ENCODE assay signal across 8 mouse cellular contexts in genomic region chr13:84349001-84349720, GRCm38 (mm10).
DNase-seq lines count a peak whose midpoint lies in the region; ATAC-seq and TF ChIP-seq lines count a peak whose summit lies in the region.

No protein-coding gene starts in this region.

- no peak for TF ChIP-seq CTCF in cortical plate, adult 2 months (IDR thresholded peaks at IDR 0.05; ENCODE audit: extremely low read depth, insufficient read depth, low read length)

- peak overlapping the region; percentile 57 for H3K4me3 ChIP-seq in cortical plate, adult 2 months (ENCODE audit: insufficient read depth, low read length)
- peak overlapping the region; percentile 44 to 52 for H3K4me3 ChIP-seq in heart, embryonic 14.5 days (ENCODE audit: control insufficient read depth in 1 of 2, insufficient read depth in 1 of 2, low read depth in 1 of 2, low read length in 2 of 2)
- H3K4me3 ChIP-seq in liver, embryonic 13.5 days (replicated peaks) = peak overlapping the region; percentile 41
- H3K4me3 ChIP-seq in neural tube, embryonic 14.5 days (ENCODE audit: low read depth, low read length) = peak overlapping the region; percentile 52

- peak overlapping the region; percentile 96 for H3K27ac ChIP-seq in cortical plate, adult 2 months (ENCODE audit: insufficient read depth, low read length)
- peak overlapping the region; percentile 60 to 69 for H3K27ac ChIP-seq in heart, embryonic 14.5 days (replicated peaks in 1 of 2; ENCODE audit: control insufficient read depth in 1 of 2, insufficient read depth in 1 of 2, low read depth in 2 of 2, low read length in 2 of 2)
- H3K27ac ChIP-seq in liver, embryonic 13.5 days = no peak overlapping the region
- H3K27ac ChIP-seq in neural tube, embryonic 14.5 days (ENCODE audit: low read depth, low read length) = peak overlapping the region; percentile 100

- H3K36me3 ChIP-seq in heart, embryonic 14.5 days (ENCODE audit: control insufficient read depth, insufficient read depth, low read length) = no peaks in the 10 kb centered on the region
- no peaks in the 10 kb centered on the region for H3K36me3 ChIP-seq in liver, embryonic 13.5 days
- H3K36me3 ChIP-seq in neural tube, embryonic 14.5 days (ENCODE audit: control insufficient read depth, insufficient read depth, low read length) = no peaks in the 10 kb centered on the region

- H3K27me3 ChIP-seq in heart, embryonic 14.5 days (ENCODE audit: control insufficient read depth, insufficient read depth, low read length) = peaks cover 31% of the 10 kb centered on the region
- peaks cover 62% of the 10 kb centered on the region for H3K27me3 ChIP-seq in liver, embryonic 13.5 days
- no peaks in the 10 kb centered on the region for H3K27me3 ChIP-seq in neural tube, embryonic 14.5 days (ENCODE audit: control insufficient read depth, insufficient read depth, low read length)

- peak; percentile 9 for DNase-seq in ovary, postnatal 36 days (ENCODE audit: low spot score)
- no peak for DNase-seq in ovary, adult 18-20 months (ENCODE audit: low spot score)
- DNase-seq in kidney, postnatal 25 days = peak; percentile 38 to 55
- no peak for DNase-seq in liver, embryonic 13.5 days
- DNase-seq in gastrocnemius, adult 8-10 months (ENCODE audit: low spot score in 2 of 2) = no peak

- under 1% methylated on average over 23 of the region's 23 CpGs for WGBS in heart, embryonic 14.5 days
- WGBS in liver, embryonic 13.5 days (ENCODE audit: insufficient replicate concordance) = under 1% methylated on average over 23 of the region's 23 CpGs
- under 1% methylated on average over 23 of the region's 23 CpGs for WGBS in neural tube, embryonic 14.5 days

- H3K4me2 ChIP-seq in heart, embryonic 14.5 days (ENCODE audit: low read length) = peak overlapping the region; percentile 89
- peak overlapping the region; percentile 63 for H3K4me2 ChIP-seq in liver, embryonic 13.5 days
- H3K4me2 ChIP-seq in neural tube, embryonic 14.5 days (ENCODE audit: low read depth, low read length) = peak overlapping the region; percentile 97

- H3K4me1 ChIP-seq in cortical plate, adult 2 months (ENCODE audit: control insufficient read depth, insufficient read depth, low read length) = peaks cover 6% of the 10 kb centered on the region; the same call in 1 of the 2 replicates
- peaks cover 4 to 10% of the 10 kb centered on the region in 2 experiments; a peak in 3 of 4 replicates for H3K4me1 ChIP-seq in heart, embryonic 14.5 days (ENCODE audit: control insufficient read depth in 2 of 2, insufficient read depth in 2 of 2, low read length in 2 of 2)
- no peaks in the 10 kb centered on the region; the same call in 1 of the 2 replicates for H3K4me1 ChIP-seq in liver, embryonic 13.5 days (replicated peaks)
- peaks cover 33% of the 10 kb centered on the region for H3K4me1 ChIP-seq in neural tube, embryonic 14.5 days (ENCODE audit: control insufficient read depth, insufficient read depth, low read length)

- peak overlapping the region; percentile 69 for H3K9ac ChIP-seq in heart, embryonic 14.5 days (ENCODE audit: low read length)
- no peak overlapping the region for H3K9ac ChIP-seq in liver, embryonic 13.5 days
- H3K9ac ChIP-seq in neural tube, embryonic 14.5 days (replicated peaks; ENCODE audit: low read depth, low read length) = peak overlapping the region; percentile 89

- no peak for ATAC-seq in heart, embryonic 14.5 days (ENCODE audit: insufficient number of reproducible peaks, insufficient read depth, low FRiP score, low read depth)
- ATAC-seq in liver, embryonic 13.5 days (ENCODE audit: low read depth) = no peak
- ATAC-seq in neural tube, embryonic 14.5 days (ENCODE audit: low read depth) = no peak

- H3K9me3 ChIP-seq in heart, embryonic 14.5 days (ENCODE audit: control insufficient read depth, low read length) = no peaks in the 10 kb centered on the region
- H3K9me3 ChIP-seq in liver, embryonic 13.5 days (replicated peaks) = no peaks in the 10 kb centered on the region
- H3K9me3 ChIP-seq in neural tube, embryonic 14.5 days (ENCODE audit: control insufficient read depth, low read length) = no peaks in the 10 kb centered on the region

- TF ChIP-seq POLR2A in cortical plate, adult 2 months (IDR thresholded peaks at IDR 0.05; ENCODE audit: extremely low read depth, insufficient read depth, low read length) = peak; percentile 77

Comparison
In these comparisons a context has a peak if more than half of its experiments do, and no peak if none do; other contexts are left out.
1. DNase-seq: peak in ovary, postnatal 36 days (single experiment) and kidney, postnatal 25 days (2 of 2); none in ovary, adult 18-20 months (single experiment), liver, embryonic 13.5 days (single experiment) and gastrocnemius, adult 8-10 months (0 of 2).
2. Peak in every context shown above with its lines, with median percentiles within 50 percentile points of each other: H3K4me3 ChIP-seq and H3K4me2 ChIP-seq.